Mouse (Mus musculus) thymus, postnatal 14 days (tissue): ENCODE results near the gene Ephb2.

Experiments used
- DNase-seq: peaks from one replicate; pipeline ENCODE4 v3.0.0; 2021

The Ephb2 gene

DNA sequence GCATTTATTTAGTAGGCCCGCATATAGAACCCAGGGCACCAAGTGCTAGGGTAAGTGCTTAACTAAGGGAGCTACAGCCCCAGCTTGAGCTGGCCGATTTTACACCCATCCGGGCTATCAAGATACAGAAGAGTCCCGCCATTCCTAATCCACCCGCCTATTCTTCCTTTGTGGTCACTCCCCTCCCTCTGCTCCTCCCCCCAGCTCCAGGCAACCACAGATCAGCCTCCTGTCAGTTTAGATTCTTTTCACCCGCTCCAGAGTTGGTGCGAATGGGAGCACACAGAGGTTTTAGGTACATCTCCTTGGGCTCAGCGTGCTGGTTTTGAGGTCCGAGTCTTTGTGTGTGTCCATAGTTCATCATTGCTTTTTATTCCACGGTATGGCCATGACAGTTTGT lies 196.9 kb downstream of the Ephb2 start:
- DNase-seq, result no peak

DNA sequence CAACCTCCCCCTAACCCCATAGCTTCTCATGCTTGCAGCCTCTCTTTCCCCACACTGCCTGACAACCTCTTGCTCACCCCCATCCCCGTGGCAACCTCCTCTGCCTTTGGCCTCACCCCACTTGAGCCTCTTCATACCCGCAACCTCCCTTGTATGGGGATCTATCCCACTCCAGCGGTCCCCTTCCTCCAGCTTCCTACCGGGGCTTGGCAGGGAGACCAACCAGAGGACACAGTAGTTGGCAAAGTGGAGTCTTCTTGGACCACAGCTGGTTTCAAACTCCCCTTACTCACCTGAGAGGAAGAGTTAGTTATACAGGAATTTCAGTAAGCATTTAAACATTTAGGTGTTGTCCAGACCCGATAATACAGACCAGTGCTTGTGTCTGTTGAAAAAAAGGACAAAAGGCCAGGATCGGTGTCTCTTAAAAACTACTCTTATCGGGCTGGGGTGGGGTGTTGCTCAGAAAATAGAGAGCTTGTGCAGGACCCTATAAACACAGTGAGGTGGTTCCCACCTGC lies 197.5 kb downstream of the Ephb2 start:
- DNase-seq, result no peak

DNA sequence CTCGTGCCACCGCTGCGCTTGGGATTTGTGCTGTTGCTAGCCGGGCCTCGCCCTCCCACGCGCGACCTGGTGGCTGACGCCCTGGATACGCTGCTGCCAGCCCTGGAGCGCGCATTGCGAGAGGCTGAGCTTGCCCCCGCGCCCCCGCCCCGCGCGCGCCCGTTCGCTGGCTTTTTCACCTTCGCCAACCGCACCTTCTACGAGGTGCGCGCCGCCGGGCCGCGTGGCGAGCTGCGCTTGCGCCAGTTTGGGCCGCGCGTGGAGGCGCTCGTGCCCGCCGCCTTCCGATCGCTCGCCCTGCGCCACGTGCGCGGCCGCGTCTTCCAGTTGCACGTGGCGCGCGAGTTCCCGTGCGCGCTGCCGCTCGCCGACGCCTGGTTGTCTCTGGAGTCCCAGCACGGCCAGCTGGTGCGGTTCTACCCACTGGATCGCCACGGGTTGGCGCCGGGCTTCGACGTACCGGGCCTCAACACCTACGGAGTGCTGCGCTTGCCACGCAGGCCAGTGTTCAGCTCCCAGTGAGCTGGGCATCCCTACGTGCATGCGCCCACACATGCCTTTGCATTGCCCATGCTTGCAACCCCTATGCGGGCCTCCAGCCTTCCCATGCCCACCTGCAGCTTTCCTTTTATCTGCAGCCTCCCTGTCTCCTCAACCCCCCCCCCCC lies 198.1 kb downstream of the Ephb2 start:
- DNase-seq, result peak; percentile 66

DNA sequence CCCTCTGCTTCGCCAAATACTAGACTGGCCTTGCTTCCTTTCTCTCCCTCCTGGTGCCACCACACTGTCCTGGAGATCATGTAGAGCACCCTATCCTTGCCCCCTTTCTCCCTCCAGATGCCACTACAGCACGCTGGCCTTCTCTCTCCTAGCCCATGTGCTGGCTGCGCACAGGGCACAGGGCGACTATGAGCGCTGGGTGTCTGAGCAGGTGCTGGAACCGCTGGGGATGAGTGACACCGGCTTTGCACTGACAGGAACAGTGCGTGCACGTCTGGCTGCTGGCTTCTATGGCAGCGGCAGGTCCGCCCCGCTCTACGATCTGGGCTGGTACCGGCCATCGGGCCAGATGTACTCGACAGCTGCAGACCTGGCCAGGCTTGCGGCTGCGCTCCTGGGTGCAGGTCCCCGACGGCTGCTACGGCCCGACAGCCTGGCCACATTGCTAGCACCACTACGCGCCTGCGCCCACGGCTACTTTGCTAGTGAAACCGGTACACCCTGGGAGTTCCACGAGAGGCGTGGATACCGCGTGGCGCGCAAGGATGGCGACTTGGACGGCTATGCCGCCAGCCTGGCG lies 198.7 kb downstream of the Ephb2 start:
- DNase-seq, result no peak

DNA sequence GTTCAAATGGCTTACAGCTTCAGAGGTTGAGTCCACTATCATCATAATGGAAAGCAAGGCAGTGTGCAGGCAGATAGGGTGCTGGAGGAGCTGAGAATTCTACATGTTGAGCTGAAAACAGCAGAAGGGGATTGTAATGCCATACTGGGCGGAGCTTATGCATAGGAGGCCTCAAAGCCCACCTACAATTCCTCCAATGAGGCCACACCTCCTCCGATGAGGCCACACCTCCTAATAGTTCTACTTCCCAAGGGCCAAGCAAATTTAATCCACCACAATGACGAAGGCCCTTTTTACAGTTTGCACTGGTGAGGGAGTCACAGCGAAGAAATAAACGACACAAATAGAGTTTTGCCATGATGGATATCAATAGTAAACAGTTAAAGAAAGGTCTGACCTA lies 199.3 kb downstream of the Ephb2 start:
- DNase-seq, result no peak

DNA sequence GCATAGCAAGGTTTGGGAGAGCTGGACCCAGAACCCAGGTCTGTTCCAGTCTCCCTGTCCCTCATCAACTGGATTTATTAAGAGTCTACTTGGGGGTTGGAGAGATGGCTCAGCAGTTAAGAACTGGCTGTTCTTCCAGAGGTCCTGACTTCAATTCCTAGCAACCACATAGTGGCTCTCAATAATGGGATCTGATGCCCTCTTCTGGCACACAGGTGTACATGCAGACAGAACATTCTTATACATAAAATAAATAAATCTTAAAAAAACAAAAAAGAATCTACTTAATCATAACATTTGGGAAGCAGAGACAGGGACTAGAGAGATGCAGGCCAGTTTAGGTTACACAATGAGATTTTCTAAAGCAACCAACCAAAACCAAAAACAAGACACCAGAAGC lies 199.8 kb downstream of the Ephb2 start:
- DNase-seq, result no peak

DNA sequence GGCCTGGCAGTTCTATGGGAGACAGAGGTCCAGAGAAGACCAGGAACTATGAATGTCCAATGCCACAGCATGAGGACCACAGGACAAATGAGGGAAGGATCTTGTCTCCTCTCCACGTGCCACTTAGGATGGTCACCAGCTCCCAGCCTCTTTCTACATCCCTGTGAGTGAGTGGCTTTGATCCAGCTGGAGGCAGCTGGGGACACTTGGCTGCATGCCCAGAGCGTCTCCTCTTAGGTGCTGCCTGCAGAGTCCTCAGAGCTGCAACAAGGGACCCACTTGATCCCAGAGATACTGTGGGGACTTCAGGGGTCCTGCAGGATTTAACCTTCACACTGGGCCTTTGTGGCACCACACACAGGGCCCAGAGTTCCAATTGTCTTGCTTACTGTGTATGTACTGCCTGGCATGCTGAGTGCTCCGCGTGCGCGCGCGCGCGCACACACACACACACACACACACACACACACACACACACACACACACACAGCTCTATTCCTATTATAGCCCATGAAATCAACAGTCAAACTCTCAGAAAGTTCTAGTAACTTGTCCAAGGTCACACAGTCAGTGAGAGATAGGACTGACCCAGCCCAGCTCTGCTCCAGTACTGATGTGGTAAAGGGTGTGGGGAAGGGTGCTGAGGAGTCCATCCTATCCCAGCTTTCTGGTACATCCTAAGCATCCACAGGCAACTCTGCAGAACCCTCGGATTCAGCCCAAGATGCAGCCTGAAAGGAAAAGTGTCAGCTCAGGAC lies 204.4 kb downstream of the Ephb2 start:
- DNase-seq, result no peak

DNA sequence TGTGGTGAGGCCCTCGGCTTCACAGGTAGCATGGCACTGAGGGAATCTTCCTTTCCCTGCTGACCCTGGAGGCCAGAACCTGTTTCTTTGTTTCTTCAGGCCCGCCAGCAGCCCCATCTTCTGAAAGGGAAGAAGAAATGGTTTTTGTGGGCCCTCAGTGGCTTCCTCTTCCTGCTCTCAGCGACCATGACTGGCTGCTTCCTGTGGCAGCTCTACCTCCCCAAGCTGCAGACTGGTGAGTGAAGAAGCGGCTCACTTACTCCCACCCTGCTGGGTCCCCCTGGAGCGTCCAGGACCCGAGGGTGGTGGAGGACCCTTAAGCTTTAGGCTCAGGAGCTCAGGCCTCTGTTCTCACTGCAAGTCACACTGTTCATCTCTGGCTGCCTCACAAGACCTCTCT lies 209.2 kb downstream of the Ephb2 start:
- DNase-seq, result peak; percentile 54

DNA sequence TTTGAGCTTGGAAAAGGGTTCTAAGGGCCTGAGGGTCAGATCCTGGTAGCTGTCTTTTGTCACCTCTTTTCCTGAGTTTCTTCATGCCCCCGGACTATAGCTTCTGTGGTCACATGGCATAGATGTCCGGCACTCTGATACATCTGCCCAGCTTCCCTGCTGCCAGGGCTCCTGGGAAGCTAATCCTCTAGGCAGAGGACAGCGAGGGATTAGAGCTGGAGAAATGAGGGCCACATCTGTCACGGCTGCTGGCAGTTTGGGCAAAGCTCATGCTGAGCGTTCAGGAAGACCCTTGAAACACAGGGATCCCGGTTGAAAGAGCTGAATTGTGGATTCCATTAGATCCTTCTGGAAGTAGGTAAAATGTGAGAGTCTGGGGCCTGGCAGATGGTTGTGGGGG lies 213.4 kb downstream of the Ephb2 start, which contains the start of gene Lactbl1:
Gene Lactbl1 (plus strand): TSS at position 234 of the 400 bp plus-strand sequence.
- no peak for DNase-seq

DNA sequence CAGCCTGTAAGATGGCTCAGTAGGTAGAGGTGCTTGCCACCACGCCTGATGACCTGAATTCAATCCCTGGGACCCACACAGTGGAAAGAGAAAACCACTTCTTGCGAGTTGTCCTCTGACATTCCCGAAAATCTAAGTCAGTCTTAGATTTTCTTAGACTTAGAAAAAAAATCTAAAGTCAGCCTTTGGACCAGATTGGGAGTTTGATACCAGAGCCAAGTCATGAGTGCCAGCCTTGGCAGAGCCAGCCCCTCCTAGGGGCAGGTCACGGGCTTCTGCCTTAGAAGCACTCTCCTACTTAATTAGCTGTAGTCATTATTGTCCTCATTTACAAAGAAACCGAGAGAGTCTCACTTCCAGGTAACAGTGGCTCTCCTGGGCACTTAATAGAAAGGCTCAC lies 213.8 kb downstream of the Ephb2 start:
- no peak for DNase-seq

DNA sequence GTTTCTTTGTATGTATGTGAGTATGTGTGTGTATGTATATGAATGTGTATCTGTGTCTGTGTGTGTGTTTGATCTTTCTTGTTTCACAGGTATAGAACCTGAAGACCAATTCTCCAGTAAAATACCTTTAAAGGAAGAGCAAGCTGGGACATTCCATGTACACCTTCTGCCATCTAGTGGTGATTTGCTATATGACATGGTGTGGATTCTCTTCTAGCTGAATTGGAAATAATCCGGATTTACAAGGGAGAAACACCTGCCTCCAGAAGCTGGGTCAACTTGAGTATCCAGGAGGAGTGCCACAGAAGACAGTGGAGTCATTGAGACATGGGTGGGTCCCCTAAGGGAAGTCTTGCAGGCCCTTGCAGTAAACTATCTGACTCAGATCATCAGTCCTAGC lies 214.5 kb downstream of the Ephb2 start:
- DNase-seq, result peak; percentile 43

DNA sequence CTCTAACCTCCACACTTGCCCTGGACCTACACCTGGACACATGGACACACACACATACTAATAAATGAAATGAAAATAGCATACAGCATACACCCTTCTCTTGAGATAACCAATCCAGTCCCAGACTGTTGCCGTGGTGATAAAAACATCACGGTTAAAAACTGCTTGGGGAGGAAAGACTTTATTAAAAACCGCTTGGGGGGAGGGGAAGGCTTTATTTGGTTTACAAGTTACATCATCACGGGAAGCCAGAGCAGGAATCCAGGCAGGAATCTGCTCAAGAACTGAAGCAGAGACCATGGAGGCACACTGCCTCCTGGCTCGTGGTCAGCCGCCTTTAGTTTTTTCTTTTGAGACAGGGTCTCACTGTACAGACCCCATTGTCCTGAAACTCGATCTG lies 222.1 kb downstream of the Ephb2 start:
- DNase-seq, result no peak

DNA sequence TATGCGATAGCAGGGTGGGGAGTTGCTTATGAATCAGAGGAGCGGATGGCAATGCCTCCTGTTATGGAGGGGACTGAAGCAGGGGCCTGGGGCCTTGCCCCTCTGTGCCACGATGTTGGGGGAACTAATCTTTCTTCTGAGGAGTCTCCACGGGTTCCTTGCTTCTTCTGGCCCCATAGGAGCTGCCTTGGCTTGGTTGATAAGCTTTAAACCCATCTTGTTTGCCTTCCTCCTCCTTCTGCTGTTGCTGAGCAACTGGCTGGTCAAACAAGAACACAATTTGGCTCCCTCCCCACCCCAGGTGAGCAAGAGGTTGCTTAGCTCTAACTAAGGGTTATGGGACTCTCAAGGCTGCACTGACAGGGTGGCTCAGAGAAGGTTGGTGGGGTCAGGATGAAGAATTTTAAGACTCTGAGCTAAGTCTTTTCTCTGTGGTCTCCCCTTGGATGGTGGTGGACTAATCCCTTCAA lies 225.4 kb downstream of the Ephb2 start, which contains the start of gene Tex46:
Gene Tex46 (plus strand): TSS at position 51 of the 470 bp plus-strand sequence.
- DNase-seq, result no peak

DNA sequence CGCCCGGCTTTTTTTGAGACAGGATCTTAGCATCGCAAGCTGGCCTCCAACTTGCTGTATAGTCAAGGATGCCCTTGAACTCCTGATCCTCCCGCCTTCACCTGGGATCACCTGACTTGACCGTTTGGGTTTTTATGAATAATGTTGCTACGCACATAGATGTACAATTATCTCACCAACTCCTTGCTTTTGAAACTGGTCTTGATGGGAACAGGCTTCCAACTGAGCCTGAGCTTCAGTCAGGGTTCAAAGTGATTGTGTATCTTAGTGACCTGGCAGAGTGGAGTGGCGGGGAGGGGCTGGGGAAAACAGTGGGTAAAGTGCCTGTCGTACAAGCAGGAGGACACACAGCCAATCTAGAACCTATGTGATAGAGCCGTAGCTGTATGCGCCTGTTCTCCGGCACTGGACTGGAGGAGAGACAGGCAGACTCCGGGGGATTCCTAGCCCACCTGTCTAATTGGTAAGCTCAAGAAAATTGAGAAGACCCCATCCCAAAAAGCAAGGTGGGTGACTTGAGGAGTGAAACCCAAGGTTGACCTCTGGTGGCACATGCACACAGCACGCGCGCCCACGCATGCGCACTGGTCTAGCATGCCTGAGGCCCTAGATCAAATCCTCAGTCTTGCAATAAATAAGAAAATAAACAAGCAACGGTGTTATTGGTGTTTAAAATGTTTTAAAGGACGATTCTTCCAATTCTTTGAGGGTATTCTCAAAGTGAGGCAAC lies 229.9 kb downstream of the Ephb2 start:
- no peak for DNase-seq

DNA sequence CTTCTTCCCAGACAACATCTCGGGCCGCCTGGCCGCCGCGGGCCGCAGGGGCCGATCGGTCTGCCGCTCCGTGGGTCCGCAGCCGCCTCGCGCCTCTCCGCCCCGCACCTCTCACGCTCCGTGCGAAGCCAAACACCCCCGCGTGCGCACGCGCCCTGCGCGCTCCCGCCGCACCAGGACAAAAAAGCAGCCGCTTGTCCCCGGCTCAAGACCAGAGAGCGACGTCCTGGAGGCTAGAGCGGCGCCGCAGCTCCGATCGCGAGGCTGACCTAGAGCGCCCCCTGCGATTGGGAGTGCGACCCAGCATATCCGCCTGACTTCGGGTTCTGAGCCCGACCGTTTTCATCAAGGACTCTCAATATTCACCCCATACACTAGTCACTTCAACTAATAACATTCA lies 233.2 kb downstream of the Ephb2 start, which contains the start of gene Kdm1a:
Gene Kdm1a (minus strand): TSS at position 156 of the 400 bp plus-strand sequence.
- DNase-seq, result peak; percentile 96

DNA sequence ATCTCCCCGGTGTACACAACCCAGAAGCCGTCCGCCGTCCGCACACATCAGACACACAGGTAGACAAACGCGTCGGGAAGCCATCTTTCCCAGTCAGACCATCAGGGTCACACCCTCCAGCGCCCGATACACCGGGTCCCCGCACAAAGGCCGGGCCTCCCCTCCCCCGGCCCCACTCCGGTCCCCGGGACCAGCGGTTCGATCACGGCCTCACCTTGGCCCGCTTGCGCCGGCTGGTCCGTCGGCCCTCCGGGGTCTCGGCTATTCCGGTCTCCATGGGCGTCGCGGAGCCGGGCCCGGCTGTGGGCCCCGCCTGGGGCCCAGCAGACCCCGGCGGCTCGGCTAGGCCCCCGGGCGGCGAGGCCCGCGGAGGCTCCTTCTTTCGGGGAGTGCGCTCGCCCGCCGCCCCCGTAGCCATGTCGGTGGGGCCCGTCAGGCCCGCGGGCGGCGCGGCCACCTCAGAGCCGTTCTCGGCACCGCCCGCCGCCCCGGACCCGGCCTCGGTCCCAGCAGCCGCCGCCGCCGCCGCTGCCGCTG lies 233.7 kb downstream of the Ephb2 start:
- DNase-seq, result peak; percentile 59

DNA sequence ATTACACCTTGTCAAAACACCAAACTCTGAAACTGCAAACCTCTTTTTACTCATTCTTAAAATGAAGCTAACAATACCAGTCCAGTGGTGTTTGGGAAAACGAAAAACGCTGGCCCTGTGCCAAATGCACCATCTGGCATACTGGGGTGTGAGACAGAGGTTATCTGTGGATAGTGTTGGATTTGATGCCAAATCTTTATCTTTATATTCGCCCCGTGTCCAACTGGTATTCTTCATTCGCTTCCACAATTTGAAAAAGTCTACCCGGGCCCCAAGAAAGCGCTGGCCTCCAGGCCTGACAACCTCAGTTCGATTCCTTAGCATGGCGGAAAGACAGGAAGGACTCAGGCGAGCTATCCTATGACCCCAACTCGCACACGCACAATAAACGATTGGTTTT lies 234.3 kb downstream of the Ephb2 start:
- DNase-seq, result peak; percentile 29

DNA sequence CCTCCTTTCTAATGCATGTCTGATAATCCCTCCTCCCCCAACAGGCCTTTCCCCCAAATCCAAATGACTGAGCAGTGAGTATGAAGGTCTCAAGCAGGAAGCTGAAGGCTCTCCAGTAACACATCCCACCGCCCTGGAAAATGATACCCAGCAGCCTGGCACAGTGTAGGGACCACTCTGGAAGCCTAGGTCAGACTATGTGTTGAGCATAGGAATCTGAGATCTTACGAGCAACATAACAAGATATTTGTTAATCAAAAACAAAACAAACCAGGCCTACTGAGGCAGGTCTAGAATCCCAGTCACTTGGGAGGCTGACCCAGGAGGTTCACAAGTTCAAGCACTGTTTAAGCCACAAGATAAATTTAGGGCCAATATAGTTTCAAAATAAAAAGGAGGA lies 235.3 kb downstream of the Ephb2 start:
- no peak for DNase-seq

DNA sequence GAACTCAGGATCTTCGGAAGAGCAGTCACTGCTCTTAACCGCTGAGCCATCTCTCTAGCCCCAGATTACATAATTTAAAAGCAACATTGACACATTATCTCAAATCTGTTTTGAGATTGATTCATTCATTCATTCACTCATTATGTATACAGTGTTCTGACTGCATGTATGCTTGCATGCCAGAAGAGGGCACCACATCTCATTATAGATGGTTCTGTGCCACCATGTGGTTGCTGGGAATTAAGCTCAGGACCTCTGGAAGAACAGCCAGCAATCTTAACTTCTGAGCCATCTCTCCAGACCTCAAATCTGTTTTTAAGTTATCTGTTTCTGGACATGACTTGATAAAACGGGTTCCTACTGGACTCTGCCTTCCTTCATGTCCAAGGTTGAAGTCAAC lies 235.9 kb downstream of the Ephb2 start:
- no peak for DNase-seq

DNA sequence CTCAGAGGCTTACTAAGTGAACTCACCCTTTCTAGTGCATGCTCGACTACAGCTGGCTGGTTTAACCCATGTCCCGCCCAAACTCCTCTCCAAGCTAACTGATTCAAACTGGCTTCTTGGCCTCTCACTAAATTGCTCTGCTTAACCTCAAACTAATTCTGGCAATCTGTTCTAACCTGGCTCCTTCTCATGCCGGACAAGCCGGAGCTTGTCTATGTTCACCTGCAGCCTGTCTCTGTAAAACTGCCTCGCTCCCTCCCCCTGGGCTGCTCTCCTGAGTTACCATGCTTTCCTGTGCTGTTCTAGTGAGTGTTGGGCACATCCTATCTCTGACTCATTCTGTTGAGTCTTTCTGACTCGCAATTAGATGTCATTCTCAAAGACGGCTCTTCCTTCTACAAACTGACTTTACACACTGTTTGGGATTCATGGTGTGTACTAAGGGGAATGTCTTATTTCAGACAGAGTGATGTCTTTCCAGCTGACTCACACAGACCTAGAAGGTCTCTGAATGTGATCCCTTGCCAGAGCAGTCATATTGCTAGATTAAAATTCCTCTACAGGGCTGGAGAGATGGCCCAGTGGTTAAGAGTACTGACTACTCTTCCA lies 237.4 kb downstream of the Ephb2 start:
- no peak for DNase-seq
